Mouse (Mus musculus): ENCODE results near the gene Cmc1.
"Not testable (repeated sequence)": the region's sequence is repeated elsewhere in the genome, so short reads cannot be mapped to it uniquely, and the experiment has no call there.

Gene Cmc1

DNA sequence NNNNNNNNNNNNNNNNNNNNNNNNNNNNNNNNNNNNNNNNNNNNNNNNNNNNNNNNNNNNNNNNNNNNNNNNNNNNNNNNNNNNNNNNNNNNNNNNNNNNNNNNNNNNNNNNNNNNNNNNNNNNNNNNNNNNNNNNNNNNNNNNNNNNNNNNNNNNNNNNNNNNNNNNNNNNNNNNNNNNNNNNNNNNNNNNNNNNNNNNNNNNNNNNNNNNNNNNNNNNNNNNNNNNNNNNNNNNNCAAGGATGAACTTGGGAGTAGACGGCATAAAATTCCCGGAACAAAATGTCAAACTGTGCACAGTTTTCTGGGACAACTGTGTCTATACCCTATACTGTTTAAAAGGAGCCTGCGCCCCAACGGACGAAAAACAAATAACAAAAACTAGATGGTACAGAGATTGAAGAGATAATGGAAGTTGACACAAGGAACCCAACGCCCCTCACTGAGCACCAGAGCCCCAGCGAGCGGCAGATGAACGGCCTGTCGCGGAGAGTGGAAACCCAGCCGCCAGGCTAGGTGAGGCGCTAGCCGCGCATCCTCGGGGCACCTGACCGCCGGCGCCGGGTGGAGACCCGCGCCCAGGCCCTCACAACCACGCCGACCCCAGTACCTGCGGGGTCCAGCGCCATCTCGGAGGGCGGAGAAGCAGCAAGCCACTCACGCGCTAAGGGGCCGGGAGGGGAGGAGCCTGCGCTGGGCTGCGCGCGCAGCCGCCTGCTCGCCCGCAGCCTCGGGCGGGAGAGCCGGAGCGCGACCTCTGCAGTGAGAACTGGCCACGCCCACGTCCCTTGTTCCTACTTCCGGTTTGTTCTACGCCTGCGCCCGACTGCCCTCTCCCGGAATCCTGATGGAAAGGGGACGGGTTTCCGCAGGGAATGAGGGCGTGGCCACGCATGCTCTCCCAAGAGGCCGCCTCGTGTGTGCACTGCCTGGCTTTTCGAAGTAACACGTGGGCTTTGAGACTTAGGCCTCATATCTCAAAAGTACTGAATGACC, at the start of gene Cmc1:
Cmc1 (minus strand) TSS at position 771 of the 996 bp plus-strand sequence.
- DNase-seq, result peak; percentile 89 to 91

DNA sequence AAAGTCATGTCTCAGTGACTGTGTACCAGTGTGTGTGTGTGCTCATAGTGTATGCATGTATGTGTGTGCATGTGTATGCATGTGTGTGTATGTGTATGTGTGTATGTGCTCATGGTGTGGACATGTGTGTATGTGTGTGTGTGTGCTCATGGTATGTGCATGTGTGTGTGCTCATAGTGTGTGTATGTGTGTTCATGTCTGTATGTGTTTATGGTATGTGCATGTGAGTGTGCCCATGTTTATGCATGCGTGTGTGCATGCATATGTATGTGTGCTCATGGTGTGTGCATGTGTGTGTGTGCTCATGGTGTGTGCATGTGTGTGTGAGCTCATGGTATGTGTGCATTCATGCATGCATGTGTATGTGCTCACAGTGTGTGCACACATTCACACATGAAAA, 48.6 kb upstream of the Cmc1 start:
- DNase-seq, result no peak

DNA sequence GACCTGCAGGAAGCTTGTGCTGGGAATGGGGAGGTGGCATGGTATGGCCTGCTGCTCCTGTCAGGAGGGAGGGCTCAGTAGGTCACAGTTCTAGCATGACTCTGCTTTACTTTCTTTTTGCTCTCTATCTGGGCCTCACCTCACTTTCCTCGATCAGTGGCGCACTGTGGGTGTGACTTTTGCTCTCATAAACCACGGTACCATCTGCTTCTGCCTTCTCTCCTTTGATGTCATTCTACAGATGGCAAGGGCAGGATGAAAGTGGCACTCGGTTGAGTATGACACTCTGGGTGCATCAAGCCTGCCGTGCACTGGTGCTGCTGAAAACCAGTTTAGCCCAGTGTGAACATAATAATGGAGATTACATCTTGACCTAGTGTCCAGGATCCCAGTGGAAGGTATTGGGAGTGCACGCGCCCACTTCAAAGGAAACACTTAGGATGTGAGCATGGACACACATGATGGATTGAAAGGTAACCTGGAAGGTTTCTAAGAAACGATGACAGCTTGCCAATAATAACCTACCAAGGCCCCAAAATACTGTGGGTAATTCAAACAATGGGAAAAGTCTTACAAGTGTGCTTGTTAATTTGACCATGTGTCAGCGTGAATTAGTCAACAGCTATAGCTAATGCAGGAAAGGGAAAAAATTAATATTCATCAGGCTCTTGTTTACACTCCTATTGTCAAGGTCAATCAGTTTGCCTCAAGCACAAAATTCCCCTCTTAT, 46.8 kb upstream of the Cmc1 start:
- peak; percentile 28 to 57 for DNase-seq

DNA sequence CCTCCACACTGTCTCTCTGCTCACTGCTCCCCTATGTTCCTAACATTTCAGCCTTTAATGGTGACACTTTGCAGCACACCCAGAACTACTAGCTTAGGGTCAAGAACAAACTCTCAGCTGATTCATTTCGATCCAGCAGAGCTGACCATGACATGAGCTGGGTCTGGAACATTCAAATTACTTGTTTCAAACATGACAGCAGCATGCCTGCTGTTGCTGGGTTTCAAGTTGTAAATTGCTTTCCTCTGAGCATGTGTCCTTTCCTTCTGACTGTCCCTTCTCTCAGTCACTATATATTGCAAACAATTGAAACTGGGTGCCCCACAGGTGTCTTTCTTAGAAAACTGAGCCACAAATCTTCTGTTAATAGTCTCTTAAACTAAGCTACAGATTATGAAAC, 43.3 kb upstream of the Cmc1 start:
- DNase-seq, result no peak

DNA sequence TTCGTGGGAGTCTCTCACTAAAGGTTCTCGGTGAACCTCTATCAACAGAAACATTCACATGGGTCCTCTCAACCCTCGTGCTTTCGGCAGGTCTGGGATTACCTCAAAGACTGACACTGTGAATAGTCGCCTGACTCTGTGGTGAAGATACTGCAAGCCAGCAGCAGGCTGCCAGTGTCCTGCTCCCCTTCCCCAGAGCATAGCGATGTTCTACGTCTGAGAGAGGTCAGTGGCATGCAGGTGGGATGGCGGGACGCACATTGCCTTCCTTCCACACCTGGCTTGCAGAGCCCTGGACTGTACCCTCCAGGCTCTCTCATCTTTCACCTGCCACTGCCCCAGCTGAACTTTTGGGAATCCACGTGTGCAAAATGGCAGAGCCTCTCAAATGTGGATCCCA, 41.3 kb upstream of the Cmc1 start:
- no peak for DNase-seq

DNA sequence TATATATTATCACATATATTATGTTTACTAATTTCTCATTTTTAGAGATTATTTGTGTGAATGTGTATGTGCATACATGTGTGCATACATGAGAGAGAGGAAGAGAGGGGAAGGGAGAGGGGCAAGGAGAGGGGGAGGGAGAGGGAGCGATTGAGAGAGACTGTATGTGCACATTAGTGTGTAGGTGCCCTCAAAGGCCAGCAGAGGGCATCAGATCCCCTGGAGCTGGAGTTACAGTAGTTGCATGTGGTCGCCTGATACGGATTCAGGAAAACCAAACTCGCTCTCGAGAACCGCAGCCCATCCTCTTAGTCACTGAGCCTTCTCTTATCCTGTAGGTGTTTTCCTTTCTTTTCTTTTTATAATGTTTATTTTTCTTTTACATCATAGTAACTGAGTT, 38.4 kb upstream of the Cmc1 start:
- no peak for DNase-seq

DNA sequence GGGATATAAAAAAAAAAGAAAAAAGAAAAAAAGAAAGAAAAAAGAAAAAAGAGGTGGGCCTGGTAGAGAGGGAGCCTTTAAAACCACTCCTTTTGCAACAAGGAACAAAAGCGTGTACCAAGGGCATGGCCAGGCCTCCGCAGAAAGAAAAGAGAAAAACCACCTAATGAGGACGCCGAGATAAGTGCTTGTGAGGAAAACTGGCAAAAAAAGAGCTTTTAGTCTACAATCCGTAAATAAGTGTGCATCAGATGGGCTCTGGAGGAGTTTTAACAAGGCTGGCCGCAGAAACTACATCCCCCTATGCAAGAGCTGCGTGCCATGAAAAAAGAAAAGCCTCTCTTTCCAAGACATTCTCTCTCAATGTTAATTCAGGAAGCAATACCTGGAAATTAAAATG, 37.4 kb upstream of the Cmc1 start:
- DNase-seq, result no peak

DNA sequence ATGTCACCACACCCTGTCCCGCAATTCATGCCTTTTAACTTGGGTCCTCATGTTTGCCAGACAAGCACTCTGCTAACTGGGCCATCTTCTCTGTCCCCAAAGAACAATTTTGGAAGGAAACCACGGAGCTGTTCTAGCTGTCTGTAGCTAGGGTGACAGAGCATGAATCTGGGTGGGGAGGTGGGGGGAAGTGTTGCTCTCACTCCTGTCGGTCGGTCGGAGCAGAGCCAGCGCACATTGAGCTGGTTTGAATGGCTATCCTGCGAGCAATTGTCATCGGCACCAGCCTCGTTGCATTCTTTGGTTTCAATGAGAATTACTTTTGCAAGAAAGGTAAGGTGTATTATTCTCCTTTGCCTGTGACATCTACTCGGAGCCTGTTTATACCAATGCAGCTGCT, 36.8 kb upstream of the Cmc1 start:
- DNase-seq, result no peak

DNA sequence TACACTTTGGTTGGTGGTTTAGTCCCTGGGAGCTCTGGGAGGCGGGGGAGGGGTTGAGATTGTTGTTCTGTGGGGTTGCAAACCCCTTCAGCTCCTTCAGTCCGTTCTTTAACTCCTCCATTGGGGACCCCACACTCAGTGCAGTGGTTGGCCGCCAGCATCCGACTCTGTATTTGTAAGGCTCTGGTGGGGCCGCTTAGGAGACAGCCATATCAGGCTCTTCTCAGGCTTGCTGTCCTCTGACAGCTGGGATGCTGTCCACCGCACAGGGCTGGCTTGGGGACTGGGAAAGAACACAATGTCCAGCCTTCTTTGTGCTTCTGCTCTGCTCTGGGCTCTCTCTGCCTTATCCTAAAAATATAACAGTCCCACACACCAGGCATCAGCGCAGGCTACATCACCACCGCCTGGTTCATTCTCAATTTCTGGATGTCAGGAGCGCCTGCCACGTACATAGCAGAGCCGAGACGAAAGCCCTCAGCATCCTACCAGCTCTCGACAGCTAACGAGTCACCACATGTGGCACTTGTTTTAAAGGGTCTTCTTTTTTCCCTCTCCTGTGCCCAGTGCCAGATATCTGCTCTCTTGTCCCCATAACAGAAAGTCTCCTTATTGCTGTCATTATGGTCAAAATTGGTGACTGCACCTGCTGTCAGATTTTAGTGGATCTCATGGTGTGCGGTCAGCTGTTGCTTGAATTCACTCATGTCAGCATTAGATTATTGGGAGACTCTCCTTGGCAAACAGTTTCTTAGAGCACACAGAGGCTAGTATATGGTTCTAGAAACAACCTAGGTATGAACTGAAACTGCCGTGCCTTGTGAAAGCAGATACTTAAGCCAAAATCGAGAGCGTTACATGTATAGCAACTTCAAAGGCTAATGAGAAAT, 29.4 kb upstream of the Cmc1 start:
- no peak for DNase-seq

DNA sequence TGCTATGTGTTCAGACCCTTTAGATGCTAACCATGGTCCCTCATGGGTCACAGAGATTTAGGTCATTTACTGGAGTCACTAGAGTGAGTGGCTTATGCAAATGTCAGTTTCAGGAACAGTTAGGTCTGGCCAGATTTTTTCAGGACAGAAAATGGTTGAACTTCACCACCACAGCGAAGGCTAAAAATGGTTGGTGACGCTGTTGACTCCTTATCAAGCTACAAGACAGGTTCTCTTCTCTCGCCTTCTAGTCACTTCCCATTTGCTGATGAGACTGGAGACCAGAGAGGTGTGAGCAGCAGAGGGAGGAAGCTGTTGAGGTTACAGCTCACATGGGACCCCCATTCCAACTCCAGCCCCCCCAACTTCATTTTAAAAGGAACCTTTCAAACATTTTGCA, 26.7 kb upstream of the Cmc1 start:
- no peak for DNase-seq

DNA sequence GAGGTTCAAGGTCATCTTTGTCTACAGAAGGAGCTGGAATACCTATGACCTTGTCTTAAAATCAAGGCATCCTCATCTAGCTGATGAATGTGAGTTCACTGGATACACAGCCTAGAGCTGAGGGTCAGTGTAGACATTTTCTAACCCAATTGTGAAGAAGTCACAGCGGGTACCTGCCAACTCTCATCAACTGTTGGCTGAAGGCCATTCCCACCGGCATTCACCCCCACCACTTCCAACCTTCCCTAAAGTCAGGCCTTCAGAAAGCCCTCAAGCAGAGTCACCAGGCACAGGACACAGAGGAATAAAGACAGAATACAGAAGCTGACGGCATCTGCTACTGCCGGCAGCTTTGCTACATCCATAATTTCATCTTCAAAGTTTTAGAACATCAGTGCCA, 25.4 kb upstream of the Cmc1 start:
- DNase-seq, result no peak

DNA sequence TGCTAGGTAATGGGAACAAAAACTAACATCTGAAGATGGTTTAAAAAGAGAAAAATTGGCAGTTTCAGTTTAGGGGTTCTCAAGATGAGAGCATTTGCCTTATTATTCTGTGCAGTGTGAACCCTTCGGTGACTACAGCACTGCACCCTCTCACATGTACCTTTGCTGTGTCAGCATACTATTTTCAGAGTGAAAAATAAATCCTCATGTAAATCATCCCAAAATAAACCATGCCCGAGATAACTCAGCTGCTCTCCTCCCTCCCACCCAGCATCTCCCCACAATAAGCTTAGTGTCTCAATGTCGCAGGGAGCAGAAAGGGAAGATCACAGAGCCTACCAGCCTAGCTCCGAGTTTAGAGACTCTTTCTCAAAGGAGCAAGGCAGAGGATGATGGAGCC, 23.1 kb upstream of the Cmc1 start:
- DNase-seq, result no peak

DNA sequence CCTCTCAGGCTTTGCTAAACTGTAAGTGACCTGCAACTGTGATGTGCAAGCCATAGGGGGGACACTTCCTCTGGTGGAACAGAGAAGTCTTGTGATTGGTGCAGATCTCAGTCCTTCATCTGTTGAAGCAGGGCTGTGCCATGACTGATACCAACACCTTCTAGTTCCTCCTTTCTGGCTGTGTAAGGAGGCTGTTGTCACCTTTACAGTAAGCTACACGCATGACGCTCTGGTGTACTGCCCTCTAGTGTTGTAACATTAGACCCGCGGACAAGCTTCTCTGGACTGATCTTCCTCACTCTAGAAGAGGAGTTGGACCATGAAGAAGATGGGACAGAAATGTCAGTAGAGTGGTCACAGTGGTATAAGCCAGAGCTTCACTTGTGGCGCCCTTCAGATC, 18.6 kb upstream of the Cmc1 start:
- peak; percentile 10 to 20 for DNase-seq

DNA sequence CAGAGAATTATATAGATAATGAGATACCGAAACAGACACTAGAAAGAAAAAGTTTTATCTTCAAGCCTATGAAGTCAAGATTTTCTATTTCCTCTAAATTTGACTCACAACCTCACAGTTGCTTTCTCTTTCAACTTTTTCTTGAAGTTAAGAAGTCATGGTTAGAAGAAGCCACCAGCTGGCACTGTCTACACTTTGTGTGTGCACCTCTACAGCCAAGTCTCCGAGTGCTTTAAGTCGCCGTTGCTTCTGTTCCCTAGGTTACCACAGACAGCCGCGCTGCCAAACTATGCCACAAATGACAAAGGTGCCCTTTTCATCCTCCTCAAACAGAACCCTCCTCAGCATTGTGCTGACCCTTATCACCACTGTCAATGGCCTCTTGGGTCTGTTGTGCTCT, 17.6 kb upstream of the Cmc1 start:
- DNase-seq, result peak in 1 of 2 experiments; percentile 9

DNA sequence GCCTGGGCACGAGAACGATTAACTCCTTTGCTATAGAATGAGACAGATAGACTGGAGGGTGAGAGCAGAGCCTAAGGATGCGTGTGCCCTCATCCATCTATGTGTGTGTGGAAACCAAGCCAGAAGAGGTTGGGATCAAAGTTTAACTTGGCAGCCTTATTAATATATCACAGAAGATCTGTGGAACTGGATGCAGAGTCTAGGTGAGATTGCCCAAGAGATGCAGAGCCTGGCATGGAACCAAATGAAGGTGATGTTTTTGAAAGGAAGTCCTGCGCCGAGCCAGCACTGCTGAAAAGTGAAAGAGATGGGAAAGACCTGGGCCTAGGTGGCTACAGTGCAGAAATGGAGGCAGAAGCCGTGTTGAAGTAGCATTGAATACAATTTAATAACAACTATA, 11.6 kb upstream of the Cmc1 start:
- no peak for DNase-seq

DNA sequence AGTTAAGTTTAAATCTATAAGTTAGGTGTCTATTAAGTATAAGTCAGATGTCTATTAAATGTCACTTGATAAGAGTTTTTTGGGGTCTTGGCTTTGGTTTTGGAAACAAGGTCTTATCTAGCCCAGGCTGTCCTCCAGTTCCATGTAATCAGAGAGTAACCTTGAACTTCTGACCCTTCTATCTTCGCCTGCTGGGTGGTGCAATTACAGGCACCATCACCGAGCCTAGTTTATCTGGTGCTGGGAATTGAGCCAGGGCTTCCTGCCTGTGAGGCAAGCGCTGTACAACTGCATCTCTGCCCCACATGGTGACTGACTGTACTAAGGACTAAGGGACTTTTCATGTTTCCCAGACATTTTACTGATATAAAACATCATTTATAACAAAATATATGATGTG, 10.0 kb upstream of the Cmc1 start:
- DNase-seq, result no peak

DNA sequence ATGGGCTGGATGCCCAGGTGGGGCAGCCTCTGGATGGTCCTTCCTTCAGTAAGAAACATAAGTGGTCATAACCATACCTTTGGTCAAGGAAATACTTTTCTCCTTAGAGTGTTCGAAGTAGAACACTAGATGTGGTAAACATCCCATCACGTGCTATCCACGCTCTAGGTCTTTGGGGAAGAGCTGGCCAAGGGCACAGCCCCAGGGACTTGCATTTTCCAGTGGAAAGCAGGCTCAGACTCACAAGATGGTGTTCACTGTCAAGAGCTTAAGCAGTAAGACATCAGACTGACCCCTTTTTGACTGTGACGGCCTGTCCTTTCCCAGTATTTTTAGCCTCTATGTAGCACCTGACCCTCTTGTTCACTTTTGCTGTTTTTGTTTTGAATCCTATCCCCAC, 8.2 kb upstream of the Cmc1 start:
- no peak for DNase-seq

DNA sequence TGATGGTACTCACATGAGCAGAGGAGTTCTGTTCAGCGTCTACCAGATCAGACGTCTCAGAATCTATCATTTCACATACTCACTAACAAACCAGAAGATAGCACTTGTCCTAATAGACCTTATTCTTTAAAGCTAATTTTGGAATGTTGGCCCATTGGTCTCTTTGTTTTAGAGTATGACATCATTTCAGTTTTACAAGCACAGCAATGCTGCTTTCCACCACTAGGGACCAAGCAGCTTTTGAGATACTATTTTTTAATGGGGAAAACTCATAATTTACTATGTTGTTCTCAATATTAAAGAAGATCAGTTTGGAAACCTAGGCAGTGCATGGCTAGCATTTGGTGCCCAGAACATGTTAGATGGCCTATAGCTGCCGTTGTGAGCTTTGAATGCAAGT, 7.3 kb upstream of the Cmc1 start:
- DNase-seq, result no peak

DNA sequence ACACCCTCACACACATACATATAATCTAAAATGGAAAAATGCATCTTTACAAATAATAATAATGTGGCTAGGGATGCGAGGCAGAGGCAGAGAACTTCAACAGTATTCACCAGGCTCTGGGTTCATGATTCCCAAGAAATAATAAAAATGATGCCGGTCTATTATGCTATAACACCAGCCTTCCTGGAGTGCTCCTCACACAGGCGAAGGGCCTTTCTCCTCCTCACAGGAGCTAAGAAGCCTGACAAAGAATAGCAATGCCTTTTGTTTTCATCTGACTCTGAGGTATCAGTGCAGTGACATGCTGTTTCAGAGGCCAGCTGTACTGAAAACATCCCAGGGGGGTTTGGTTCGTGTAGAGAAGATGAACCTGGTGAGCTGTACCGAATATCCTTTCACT, 4.7 kb upstream of the Cmc1 start:
- no peak for DNase-seq

DNA sequence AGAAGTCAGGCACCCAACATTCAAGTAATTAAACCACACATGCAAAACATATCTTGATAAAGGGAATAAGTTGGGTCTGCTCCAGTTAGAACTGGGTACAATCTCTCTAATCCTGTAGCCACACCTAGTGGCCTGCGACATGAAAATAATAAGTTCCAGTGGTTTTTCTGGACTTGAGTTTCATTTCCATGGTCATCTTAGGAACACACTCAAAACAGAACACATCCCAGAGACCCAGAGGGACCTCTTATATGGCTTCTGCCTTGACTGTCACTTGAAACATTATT, 1.2 kb upstream of the Cmc1 start:
- DNase-seq, result no peak

DNA sequence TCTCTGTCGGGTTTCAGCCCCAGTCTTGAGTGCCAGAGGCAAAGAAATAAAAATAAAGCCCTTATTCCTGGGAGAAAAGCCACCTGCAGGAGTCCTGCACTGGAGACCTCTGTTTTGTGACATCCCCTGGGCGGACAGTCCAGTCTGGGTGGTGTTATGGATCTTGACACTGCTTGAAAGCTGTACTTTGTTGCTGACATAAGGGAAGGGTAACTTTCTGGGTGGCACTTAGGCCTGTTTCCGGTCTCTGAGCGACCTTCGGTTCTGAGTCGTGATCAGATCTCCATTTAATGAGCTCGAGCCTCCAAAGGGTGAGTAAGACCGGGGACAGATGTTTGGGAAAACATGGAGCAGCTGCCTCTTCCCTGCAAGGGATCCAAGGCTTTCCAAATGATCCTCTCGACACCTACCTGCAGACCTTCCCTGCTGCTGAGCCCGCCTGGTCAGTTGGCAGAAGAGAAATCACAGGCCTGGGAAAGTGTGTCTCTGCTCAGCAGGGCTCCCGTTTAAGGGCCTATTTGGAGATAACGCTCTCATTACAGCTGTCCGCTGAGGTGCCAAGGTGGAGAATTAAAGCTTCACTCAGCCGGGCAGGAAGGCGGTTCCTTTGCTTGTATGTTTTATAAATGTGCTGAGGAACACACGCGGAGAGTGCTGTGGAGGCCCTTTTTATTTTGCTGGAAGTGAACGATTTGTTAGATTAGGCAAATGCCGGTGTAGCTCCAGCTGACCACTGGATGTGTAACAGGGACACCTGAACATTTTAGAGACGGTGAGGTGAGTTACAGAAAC, 648 bp upstream of the Cmc1 start:
- no peak for DNase-seq

DNA sequence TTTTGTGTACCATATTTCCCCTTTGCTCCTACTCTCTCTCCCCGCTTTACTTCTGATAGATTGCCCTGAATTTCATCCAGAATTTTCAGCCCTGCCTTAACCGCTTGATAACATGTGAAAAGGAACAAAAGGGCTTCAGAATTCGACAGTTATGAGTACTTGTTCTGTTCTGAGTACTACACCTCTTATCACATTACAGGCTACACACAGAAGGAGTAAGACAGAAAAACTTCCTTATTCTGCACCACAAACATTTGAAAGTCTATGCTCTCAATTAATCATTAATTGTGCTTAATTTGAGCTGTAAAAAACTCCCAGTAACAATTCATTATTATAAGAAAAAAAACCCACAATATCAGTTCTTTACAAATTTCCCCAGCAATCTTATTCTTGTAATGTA, 9.6 kb downstream of the Cmc1 start:
- DNase-seq, result not testable (repeated sequence)

DNA sequence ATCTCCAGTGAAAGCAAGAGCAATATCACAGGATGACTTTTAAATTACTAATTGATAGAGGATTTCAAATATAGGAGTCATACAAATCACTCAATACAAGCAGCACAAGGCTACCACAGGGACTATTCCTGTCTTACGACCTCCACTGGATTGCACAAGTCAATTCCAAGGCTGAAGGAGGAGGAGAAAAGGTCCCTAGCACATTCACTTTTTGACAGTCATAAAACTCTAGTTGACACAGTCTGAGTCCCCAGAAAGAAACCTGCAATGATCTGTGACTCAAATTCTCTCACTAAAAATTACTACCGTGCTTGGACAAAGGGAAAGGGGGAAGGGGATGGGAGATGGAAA, 39.6 kb downstream of the Cmc1 start:
- DNase-seq, result no peak
